Mouse (Mus musculus) spleen, adult 12 weeks (tissue): Measurements from ENCODE around the gene G6pc.
"Not testable (repeated sequence)": the region's sequence is repeated elsewhere in the genome, so short reads cannot be mapped to it uniquely, and the experiment has no call there.

Experiments
- DNase-seq: peaks from one replicate; pipeline ENCODE4 v3.0.0; 2022; ENCODE audit warnings: low spot score

G6pc gene

DNA sequence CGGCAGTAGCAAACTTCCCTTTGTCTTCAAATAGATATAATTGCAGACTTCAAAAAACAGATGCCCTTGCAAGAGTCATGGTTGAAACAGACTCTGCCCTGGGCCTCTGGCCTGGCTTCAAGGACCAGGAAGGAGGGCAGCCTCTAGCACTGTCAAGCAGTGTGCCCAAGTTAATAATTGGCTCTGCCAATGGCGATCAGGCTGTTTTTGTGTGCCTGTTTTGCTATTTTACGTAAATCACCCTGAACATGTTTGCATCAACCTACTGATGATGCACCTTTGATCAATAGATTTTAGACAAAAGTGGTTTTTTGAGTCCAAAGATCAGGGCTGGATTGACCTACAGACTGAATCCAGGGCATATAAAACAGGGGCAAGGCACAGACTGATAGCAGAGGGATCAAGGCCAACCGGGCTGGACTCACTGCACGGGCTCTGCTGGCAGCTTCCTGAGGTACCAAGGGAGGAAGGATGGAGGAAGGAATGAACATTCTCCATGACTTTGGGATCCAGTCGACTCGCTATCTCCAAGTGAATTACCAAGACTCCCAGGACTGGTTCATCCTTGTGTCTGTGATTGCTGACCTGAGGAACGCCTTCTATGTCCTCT is at the start of gene G6pc:
TSS of gene G6pc (plus strand) at position 236 of the 610 bp plus-strand sequence.
- no peak for DNase-seq

DNA sequence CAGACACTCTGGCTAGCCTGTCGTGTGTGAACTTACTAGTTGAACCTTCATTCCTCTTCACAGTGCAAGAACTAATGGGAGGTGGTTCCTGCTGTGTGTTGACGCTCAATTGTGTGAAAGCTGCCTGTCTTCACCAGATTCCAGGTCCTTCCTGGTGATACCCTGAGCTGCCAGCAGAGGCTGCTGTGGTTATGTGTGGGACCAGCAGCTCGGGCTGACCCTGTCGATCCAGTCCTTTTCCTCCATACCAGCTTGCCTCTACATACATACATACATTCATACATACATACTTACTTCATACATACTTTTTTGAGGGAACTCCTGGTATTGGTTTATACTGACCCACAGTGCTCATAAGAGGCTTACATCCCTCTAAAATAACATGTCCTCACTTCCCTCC is 43.8 kb upstream of the G6pc start:
- DNase-seq = no peak

DNA sequence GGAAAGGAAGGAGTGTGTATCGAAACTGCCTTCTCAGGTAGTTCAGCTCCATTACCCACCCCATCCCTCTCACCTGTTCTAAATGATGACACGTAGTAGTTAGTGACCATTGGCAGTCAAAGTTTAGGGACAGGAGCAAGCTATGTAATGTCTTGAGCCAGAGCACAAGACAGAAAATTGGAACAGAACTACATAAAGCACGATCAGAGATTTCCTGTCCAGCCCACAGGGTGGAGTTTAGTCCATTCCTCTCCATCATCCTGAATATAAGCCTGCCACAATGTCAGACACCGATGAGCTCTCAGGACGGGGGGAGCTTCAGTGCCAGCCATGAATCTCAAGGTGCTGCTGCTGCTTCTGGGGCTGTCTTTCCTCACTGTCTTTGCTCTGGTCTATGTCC is 42.6 kb upstream of the G6pc start, which contains the start of gene Aoc2:
TSS of gene Aoc2 (plus strand) at position 301 of the 400 bp plus-strand sequence.
- no peak for DNase-seq

DNA sequence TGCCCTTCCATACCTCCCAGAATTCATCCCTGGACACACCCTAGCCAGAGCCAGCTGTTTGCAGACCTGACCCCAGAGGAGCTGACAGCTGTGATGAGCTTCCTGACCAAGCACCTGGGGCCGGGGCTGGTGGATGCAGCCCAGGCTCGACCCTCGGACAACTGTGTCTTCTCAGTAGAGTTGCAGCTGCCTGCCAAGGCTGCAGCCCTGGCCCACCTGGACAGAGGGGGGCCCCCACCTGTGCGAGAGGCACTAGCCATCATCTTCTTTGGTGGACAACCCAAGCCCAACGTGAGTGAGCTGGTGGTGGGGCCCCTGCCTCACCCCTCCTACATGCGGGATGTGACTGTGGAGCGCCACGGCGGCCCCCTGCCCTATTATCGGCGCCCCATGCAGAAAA is 42.2 kb upstream of the G6pc start:
- DNase-seq = not testable (repeated sequence)

DNA sequence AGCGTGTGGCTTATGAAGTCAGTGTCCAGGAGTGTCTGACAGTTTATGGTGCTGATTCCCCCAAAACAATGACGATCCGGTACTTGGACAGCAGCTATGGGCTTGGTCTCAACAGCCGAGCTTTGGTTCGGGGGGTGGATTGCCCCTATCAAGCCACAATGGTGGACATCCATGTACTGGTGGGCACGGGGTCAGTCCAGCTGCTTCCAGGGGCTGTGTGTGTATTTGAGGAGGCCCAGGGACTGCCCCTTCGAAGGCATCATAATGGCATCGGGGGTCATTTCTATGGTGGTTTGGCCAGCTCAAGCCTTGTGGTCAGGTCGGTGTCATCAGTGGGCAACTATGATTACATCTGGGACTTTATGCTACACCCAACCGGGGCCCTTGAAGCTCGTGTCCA is 41.2 kb upstream of the G6pc start:
- no peak for DNase-seq

DNA sequence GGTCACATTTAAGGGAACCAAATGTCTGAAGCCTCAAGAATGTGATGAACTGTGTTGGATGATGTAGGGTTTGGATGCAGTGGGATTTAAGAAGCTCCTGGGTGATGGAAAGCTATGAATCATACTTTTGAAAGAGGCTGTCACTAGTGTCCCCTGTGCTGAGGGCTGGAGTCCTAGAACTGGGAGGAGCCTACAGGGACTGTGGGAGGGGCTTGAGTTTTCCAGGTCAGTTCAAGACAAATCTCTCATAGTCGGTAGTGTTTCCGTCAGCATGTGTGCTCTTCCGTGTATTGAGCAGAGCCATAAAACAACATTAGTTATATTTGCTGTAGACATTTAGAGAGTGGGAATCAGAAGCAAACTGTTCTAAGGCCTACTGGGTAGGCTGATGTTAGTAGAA is 40.0 kb upstream of the G6pc start:
- no peak for DNase-seq

DNA sequence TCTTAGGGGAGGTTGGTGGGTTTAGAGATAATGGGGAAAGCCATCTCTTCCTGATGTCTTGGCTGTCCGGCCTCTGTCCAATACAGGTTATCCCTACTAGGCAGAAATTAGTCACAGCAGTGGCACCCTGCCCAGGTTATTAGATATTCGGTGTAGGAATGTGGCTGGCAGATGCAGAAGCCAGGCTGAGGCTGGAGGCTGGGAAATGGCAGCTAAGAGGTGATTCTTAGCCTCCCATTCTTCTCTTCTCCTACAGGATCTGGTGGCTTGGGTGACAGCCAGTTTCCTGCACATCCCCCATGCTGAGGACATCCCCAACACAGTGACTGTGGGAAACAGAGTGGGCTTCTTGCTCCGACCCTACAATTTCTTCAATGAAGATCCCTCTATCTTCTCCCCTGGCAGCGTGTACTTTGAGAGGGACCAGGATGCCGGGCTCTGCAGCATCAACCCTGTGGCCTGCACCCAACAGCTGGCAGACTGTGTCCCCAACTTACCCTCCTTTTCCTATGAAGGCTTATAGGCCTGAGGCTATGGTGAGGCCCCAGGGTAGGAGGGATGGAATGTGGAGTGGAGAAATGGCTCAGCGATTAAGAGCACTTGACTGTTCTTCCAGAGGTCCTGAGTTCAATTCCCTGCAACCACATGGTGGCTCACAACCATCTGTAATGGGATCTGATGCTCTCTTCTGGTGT is 38.3 kb upstream of the G6pc start:
- no peak for DNase-seq

DNA sequence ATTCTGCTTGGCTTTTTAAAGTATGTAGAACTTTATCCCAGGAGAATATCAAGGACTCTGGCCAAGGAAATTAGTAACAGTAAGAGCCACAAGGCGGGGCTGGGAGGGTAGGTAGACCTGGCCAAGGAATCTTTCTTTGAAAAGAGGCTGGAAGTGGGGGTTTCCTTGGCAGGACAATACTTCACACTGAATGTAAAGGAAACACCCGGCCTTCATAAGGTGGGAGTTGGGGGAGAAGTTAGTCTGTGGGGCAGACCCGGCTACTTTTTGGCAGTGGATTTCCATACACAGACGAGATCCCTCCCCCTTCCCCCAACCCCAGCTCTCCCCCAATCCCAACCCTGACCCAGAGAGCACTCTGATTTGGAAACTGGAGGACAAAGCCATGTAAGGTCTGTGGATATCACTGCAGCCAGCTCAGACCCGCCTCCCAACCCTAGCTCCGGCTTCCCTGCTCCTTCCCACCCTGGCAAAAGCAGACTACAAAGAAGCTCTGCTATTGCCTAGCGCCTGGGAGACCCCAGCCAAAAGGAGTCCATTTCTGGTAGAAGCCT is 36.9 kb upstream of the G6pc start, which contains the start of gene Aoc3:
TSS of gene Aoc3 (plus strand) at position 235 of the 554 bp plus-strand sequence.
- DNase-seq = no peak

DNA sequence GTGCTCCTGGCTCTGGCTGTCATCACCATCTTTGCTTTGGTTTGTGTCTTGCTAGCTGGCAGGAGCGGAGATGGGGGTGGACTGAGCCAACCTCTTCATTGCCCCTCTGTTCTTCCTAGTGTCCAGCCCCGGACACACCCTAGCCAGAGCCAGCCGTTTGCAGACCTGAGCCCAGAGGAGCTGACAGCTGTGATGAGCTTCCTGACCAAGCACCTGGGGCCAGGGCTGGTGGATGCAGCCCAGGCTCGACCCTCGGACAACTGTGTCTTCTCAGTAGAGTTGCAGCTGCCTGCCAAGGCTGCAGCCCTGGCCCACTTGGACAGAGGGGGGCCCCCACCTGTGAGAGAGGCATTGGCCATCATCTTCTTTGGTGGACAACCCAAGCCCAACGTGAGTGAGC is 36.4 kb upstream of the G6pc start:
- DNase-seq = not testable (repeated sequence)

DNA sequence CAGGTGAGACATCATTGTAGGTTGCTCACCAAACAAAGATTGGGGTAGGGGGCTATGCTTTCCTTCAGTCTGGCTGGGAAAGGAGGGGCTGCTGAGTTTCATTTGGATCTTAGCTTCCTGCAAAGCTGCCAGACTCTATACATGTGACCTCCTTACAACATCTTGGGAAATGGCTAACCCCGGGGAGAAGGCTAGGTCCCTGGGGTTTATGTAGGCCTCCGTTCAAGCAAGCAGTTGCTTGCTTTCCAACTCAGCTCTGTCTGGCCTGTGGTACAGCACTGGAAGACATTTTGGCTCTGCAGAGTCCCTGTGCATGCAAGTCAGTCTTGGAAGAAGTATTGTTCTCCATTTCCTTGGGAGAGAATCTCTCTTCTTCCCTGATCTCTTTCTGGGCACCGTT is 34.8 kb upstream of the G6pc start:
- no peak for DNase-seq

DNA sequence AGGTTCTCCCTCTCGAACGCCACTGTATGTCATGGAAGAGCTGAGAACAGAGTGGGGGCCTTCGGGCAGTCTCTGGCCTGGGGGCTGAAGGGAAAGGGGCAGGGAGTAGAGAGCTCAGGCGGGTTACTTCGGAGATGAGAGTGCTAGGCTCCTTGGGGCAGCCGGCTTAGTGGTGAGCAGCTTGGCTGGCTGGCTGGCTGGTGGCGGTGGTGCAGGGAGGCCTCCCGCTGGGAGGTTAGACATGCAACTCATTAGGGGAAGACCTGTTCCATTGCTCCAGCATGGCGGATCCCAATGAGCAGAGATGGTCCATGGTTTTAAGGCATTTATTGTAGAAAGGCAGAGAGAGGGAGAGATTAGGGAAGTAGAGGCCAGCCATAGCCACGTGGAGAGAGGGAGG is 33.3 kb upstream of the G6pc start:
- DNase-seq = no peak

DNA sequence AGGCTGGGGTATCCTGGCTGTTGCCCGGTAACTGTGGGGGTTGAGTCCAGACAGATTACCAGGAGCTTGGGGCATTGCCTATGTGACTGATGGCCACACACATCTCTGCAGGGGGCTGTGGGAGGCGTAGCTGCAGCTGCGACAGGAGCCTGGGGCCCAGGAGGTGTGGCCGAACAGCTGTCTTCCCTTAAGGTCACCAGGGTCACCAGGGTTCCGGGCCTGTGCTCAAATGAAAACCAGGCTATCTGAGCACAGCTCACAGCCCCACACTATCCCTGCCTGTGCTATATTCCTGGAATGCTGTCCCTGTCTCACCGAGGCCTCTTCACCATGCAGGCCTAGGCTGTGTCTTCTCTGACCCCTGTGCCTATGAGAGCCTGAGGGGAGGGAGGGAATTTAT is 32.8 kb upstream of the G6pc start:
- DNase-seq = no peak

DNA sequence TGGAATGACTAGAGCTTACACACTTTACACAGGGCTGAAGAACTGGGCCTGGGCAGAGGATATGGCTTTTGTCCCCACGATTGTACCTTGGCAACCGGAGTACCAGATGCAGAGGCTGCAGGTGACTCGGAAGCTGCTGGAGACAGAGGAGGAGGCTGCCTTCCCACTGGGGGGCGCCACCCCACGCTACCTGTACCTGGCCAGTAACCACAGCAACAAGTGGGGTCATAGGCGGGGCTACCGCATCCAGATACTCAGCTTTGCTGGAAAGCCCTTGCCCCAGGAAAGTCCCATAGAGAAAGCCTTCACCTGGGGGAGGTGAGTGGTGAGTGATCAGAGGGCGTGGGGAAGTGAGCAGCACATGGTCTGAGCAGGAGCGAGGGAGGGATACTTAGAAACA is 31.7 kb upstream of the G6pc start:
- DNase-seq = no peak

DNA sequence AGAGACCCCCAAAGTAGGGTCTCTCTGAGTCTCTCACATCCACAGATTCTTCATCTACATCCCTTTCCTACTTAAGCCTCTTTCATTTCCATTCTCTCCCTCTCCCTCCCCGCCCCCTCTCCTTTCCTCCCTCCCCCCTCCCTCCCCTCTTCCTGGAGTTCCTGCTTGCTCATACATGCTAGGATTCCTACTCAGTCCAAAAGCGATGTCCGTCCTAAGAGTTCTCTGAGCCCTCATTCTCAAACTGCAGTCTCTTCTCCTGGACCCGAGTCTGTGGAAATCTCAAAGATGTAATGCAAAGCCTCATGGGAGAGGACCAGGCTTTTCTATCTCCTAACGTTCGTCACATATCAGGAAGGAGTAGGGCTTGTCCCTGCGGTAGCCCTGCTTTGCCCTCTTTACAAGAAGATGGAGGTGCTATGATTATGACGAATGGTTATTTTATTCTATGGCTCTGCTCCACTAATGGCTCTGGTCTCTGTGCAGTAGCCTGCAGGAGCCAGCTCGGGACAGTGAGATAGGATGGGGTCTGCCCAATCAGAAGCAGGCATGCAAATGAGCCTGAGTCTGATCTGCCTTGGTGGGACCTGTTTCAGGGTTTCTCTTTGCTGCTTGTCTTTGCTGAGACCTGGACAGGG is 29.1 kb upstream of the G6pc start:
- DNase-seq = no peak

DNA sequence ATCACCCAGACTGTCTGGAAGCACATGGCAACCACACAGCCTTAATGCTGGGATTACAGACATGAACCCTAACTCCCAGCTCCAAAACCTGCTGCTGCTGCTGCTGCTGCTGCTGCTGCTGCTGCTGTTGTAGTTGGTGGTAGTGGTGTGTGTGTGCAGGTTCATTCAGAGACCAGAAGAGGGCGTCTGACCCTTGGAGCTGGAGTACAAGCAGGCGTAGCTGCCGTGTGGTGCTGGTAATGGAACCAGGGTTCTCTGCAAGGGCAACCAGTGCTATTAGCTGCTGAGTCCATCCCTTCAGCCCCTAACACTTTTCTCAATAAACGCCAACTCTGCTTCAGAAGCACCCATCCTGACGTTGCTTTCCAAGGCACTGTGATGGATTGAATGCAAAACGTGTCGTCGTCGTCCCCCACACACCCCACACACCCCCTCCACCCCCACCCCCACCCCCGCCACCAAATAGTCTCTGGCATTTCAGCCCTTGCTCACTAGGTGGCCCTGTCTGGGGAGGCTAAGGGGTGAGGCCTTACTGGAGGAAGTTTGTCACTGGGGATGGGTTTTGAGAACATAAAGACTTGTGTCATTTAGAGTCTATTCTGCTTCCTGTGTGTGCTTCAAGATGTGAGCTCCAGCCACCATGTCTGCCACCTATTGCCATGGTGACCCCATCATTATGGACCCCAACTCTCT is 20.1 kb upstream of the G6pc start:
- no peak for DNase-seq

DNA sequence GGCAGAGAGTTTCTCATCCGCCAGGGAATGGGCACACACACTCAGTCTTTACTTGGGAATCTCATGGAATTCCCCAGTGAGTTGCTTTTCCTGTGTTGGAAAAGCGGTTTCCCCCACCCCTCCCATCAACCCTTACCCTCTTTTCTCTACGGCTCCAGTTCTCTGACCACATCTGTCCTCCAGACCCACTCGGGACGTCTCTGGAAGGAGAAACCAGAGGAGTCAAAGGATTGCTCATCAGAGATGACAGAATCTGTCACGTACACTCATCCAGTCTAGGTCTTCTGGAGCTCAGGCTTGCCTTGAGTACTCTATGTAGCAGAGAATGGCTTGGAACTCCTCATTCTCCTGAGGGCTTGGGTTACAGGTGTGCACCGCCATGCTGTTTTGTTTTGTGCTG is 18.6 kb upstream of the G6pc start:
- DNase-seq = no peak

DNA sequence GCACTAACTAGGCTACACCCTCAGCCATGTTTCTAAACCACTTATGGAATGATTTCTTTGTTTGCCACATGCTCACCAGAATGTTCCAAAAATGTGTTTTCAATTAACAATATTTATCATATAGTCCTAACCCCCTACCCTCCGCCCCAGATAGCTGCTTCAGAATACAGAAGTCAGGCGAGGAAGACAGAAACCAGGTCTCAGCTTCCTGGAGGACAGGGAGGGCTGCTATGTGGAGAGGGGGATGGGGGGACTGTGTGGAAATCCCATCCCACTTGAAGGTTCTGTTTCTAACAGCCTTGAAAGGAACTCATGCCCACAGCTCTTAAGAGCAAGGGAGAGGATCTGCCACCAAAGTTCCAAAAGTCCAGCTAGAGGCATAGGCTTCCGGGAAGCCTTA is 18.1 kb upstream of the G6pc start:
- DNase-seq = no peak

DNA sequence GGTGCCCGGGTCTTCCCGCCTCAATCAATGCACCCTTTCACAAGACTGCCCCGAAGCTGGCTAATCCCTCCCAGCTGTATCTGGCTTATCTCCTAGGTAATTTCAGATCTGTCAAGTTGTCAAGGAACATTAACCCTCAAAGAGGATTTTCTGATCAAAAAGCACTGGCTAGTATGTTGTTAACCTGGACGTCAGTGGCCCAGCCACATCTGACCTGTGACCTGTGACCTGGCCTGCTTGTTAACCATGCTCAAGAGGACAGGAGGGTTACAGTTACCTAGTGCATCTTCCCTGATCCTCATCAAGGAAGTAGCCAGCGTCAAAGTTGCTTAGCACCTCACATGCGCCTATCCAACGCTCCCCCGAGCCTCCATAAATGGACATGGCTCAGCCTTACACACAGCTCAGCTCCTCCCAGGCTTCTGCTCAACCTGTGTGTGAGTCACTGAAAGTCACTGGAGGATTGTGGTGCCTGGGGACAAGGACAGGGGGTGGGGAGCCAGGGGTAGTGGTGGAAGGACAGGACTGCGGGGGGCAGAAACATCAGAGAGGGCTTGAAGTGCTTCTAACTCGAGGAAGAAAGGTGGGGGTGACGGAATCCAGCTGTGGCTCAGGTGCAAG is 16.2 kb upstream of the G6pc start:
- DNase-seq = no peak

DNA sequence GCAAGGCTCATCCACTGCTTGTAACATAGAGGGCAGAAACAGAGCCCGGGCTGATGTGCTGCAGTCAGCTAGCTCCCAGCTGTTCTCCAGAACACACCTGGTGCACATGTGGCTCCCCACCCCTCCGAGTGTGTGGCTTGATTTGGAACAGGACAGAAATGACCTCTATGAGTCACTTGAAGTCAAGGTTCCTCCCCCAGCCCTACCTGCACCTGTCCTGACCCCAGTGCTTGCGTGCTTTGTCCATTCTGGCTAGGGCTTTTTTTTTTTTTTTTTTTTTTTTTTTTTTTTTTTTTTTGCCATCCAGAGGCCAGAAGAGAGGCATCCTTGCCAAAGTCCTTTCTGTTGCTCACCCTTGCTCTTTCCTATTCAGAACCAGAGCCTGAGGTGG is 15.6 kb upstream of the G6pc start:
- no peak for DNase-seq

DNA sequence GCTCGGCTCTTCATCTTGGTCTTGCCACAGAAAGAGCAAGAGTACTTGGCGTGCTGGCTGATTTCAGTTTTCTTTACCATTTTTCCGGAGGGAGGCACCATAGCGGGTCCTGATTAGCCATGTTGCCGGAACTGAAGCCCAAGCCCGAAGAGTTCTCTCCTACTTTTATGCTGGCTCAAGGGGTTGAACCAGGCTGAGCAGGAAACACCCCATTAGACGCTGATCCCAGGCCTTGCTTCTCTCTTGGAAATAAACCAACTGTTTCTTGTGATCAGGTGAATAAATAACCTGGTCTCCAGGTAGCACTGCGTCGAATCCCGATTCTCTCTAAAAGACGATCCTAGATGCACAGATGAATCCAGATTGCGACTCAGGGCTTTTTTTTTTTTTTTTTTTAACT is 13.9 kb upstream of the G6pc start:
- DNase-seq = no peak

DNA sequence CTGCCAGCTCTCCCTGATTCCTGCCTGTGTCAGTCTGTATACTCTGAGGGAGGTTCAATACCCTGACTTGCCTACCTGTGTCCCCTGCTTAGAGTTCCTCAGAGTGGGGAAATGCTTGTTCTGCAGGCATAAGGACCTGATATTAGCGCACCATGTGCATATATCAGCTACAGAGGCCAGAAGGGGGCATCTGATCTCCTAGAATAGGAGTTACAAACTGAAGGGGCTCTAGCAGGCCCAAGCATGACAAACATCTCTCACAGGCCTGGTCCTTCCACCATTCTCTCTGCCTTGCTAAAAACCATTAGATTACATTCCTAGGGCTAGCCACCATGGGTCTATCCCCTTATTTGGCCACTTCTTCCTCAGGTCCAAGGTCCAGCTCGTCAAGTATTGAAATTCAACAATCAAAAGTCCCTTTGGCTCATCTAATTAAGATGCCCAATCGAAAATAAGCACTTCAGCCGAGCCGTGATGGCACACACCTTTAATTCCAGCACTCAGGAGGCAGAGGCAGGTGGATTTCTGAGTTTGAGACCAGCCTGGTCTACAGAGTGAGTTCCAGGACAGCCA is 12.8 kb upstream of the G6pc start:
- DNase-seq = no peak

DNA sequence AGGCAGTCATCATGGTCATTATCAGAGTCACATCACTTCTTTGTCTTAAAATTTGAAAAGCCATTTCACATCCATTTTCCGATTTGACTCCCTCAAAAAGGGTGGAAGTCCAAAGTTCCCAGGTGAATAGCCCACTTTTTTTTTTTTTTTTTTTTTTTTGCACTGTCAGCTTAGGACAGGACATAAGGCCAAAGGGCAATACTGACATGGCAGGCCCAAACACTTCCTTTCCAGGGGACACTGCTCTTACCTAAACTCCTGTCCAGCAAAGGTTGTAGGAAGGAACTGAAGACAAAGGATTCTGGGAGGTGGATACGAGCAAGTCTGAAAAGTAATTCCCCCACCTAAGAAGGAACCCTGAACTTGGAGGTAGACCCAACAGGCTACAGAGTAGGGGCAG is 11.4 kb upstream of the G6pc start:
- no peak for DNase-seq
